Mouse (Mus musculus) heart, adult 2 months (tissue): ENCODE data around the gene Rpl9-ps6.

Experiments
- CTCF ChIP-seq: fragments of 200-600 bp; IDR thresholded peaks from 2 replicates; pipeline ENCODE4 v1.8.1; 2022; ENCODE audit warnings: antibody characterized with exemption, mild to moderate bottlenecking, moderate library complexity
- POLR2A ChIP-seq: fragments of 200-500 bp; IDR thresholded peaks from 2 replicates; pipeline ENCODE4 v1.6.1; 2011; ENCODE audit warnings: mild to moderate bottlenecking, low read depth, low read length, control low read depth; ENCODE audit not compliant: insufficient read depth

GRCm38 (mm10) chr19:32512518-32512917, 46.1 kb upstream of the Rpl9-ps6 start:
- no peak for TF ChIP-seq POLR2A
- TF ChIP-seq CTCF, result peak; percentile 50
